Mouse (Mus musculus) heart, embryonic 11.5 days (tissue): ENCODE data around the gene Tmem115. TPM values are rescaled to one million over a fixed set of nuclear protein-coding genes. Genes with fewer than 3 reads are reported as not detected.

ENCODE experiments used
- ATAC-seq: fragments of 200-750 bp; cut with Nextera tagmentation; replicated peaks from 2 replicates; pipeline ENCODE4 v1.8.0; 2017; ENCODE audit warnings: moderate library complexity; ENCODE audit not compliant: insufficient number of reproducible peaks, low FRiP score, low TSS enrichment
- H3K27ac ChIP-seq: fragments of 300-500 bp; sonication (generic); 2 replicates; pipeline ENCODE4 v1.5.1; 2014; ENCODE audit warnings: mild to moderate bottlenecking, low read depth, low read length
- H3K27me3 ChIP-seq: fragments of 300-500 bp; sonication (generic); 2 replicates; pipeline ENCODE4 v1.6.1; 2014; ENCODE audit warnings: mild to moderate bottlenecking, low read length, mixed read lengths; ENCODE audit not compliant: control insufficient read depth, insufficient read depth
- H3K36me3 ChIP-seq: fragments of 300-500 bp; sonication (generic); 2 replicates; pipeline ENCODE4 v1.6.1; 2014; ENCODE audit warnings: mild to moderate bottlenecking, low read length, moderate library complexity, mixed read lengths; ENCODE audit not compliant: control insufficient read depth, insufficient read depth
- H3K4me1 ChIP-seq: fragments of 300-500 bp; sonication (generic); 2 replicates; pipeline ENCODE4 v1.6.1; 2014; ENCODE audit warnings: low read length; ENCODE audit not compliant: control insufficient read depth, insufficient read depth
- H3K4me2 ChIP-seq: fragments of 300-500 bp; sonication (generic); 2 replicates; pipeline ENCODE4 v1.6.1; 2014; ENCODE audit warnings: mild to moderate bottlenecking, moderate library complexity
- H3K4me3 ChIP-seq: fragments of 300-500 bp; sonication (generic); 2 replicates; pipeline ENCODE4 v1.5.1; 2014; ENCODE audit warnings: low read depth, low read length
- H3K9ac ChIP-seq: fragments of 300-500 bp; sonication (generic); 2 replicates; pipeline ENCODE4 v1.6.1; 2014; ENCODE audit warnings: mild to moderate bottlenecking, low read depth, low read length, moderate library complexity
- H3K9me3 ChIP-seq: fragments of 300-500 bp; sonication (generic); replicated peaks from 2 replicates; pipeline ENCODE4 v1.6.1; 2016; ENCODE audit warnings: low read length; ENCODE audit not compliant: control insufficient read depth
- WGBS: fragments of 180-500 bp; shearing (Covaris S2); extraction: QIAGEN DNeasy Blood & Tissue Kit; methylation state at CpG from one replicate; pipeline ENCODE4 v1.1.7; 2014; ENCODE audit not compliant: insufficient replicate concordance; 5-methylcytosine and 5-hydroxymethylcytosine counted together
- polyA plus RNA-seq: library from polyadenylated mRNA; unstranded; fragments of >200 nt; fragmentation: Nextera tagmentation; extraction: Ambion mirVana; gene quantifications from 2 replicates; pipeline ENCODE4 v1.2.1, GENCODE M21; 2014

Gene Tmem115
- polyA plus RNA-seq, 1 experiment from 2014 or later = 37.0 TPM

- peaks cover 12% of the 10 kb centered on the region for H3K4me1 ChIP-seq
- H3K4me2 ChIP-seq = no peak overlapping the region
- no peaks in the 10 kb centered on the region; the same call in 1 of the 2 replicates for H3K36me3 ChIP-seq
- no peak overlapping the region for H3K9ac ChIP-seq
- no peak for ATAC-seq
- H3K4me3 ChIP-seq = no peak overlapping the region
- H3K27ac ChIP-seq = no peak overlapping the region
- H3K27me3 ChIP-seq = no peaks in the 10 kb centered on the region
- H3K9me3 ChIP-seq = no peaks in the 10 kb centered on the region
- WGBS = 85% methylated on average over 14 of the region's 14 CpGs
Observed at GRCm38 (mm10) chr9:107583174-107583573, 49.4 kb downstream of the Tmem115 start.

GRCm38 (mm10) chr9:107586504-107586903, 52.8 kb downstream of the Tmem115 start:
- peaks cover 27% of the 10 kb centered on the region for H3K4me1 ChIP-seq
- no peak for ATAC-seq
- no peaks in the 10 kb centered on the region for H3K27me3 ChIP-seq
- H3K36me3 ChIP-seq = peaks cover 13% of the 10 kb centered on the region
- WGBS = 83% methylated on average over 5 of the region's 5 CpGs
- no peaks in the 10 kb centered on the region for H3K9me3 ChIP-seq
- peak overlapping the region; percentile 41 for H3K27ac ChIP-seq
- peak overlapping the region; percentile 91 for H3K4me2 ChIP-seq
- peak overlapping the region; percentile 5; the same call in 1 of the 2 replicates for H3K4me3 ChIP-seq
- H3K9ac ChIP-seq = no peak overlapping the region

GRCm38 (mm10) chr9:107586974-107587832, 53.5 kb downstream of the Tmem115 start, which contains the start of gene Ifrd2:
Gene Ifrd2, plus strand, starts transcription at chr9:107587642.
- ATAC-seq = peak; percentile 96

GRCm38 (mm10) chr9:107587833-107588639, 54.3 kb downstream of the Tmem115 start:
- peak overlapping the region; percentile 80 for H3K27ac ChIP-seq
- H3K4me1 ChIP-seq = peaks cover 26% of the 10 kb centered on the region
- no peaks in the 10 kb centered on the region for H3K9me3 ChIP-seq
- peak; percentile 7 for ATAC-seq
- peaks cover 27% of the 10 kb centered on the region for H3K36me3 ChIP-seq
- H3K4me2 ChIP-seq = peak overlapping the region; percentile 91
- peak overlapping the region; percentile 85 for H3K9ac ChIP-seq
- WGBS = 2% methylated on average over 33 of the region's 33 CpGs
- peak overlapping the region; percentile 74 for H3K4me3 ChIP-seq
- no peaks in the 10 kb centered on the region for H3K27me3 ChIP-seq

More at GRCm38 (mm10) chr9:107586974-107587832, 53.5 kb downstream of the Tmem115 start, which contains the start of gene Ifrd2:
- WGBS = 13% methylated on average over 46 of the region's 46 CpGs
- peaks cover 22% of the 10 kb centered on the region for H3K4me1 ChIP-seq
- H3K9ac ChIP-seq = peak within 1 kb of the TSS; percentile 85
- peak within 1 kb of the TSS; percentile 80 for H3K27ac ChIP-seq
- no peaks in the 10 kb centered on the region for H3K9me3 ChIP-seq
- peaks cover 20% of the 10 kb centered on the region for H3K36me3 ChIP-seq
- peak within 1 kb of the TSS; percentile 74 for H3K4me3 ChIP-seq
- H3K27me3 ChIP-seq = no peaks in the 10 kb centered on the region
- peak within 1 kb of the TSS; percentile 91 for H3K4me2 ChIP-seq

Other genes starting within 250 kb of the Tmem115 start
- 5.8 and 9.0 TPM in 2 replicates for gene Mapkapk3, start 244.1 kb upstream of the Tmem115 start, polyA plus RNA-seq
- 7.7 and 8.8 TPM in 2 replicates for gene Cish, start 237.9 kb upstream of the Tmem115 start, polyA plus RNA-seq
- 10.6 and 12.1 TPM in 2 replicates for gene Hemk1, start 195.6 kb upstream of the Tmem115 start, polyA plus RNA-seq
- gene 6430571L13Rik, start 193.3 kb upstream of the Tmem115 start, polyA plus RNA-seq = 0.66 and 0.92 TPM in 2 replicates
- 5.9 and 7.1 TPM in 2 replicates for gene Cacna2d2, start 134.3 kb upstream of the Tmem115 start, polyA plus RNA-seq
- gene Cyb561d2, start 8.2 kb downstream of the Tmem115 start, polyA plus RNA-seq = 16.6 and 21.9 TPM in 2 replicates
- 26.8 TPM in 2 replicates for gene Nprl2, start 8.3 kb downstream of the Tmem115 start, polyA plus RNA-seq
- gene Zmynd10, start 13.4 kb downstream of the Tmem115 start, polyA plus RNA-seq = not detected in 2 replicates
- 38.9 and 45.7 TPM in 2 replicates for gene Rassf1, start 17.6 kb downstream of the Tmem115 start, polyA plus RNA-seq
- gene Tusc2, start 29.3 kb downstream of the Tmem115 start, polyA plus RNA-seq = 60.4 and 63.3 TPM in 2 replicates
- gene Hyal2, start 34.0 kb downstream of the Tmem115 start, polyA plus RNA-seq = 105 and 117 TPM in 2 replicates
- 3.4 and 3.5 TPM in 2 replicates for gene Hyal1, start 43.0 kb downstream of the Tmem115 start, polyA plus RNA-seq
- 12.2 and 15.2 TPM in 2 replicates for gene Naa80, start 44.9 kb downstream of the Tmem115 start, polyA plus RNA-seq
- 0.14 and 0.33 TPM in 2 replicates for gene Hyal3, start 46.9 kb downstream of the Tmem115 start, polyA plus RNA-seq
- gene Ifrd2, start 53.7 kb downstream of the Tmem115 start, polyA plus RNA-seq = 57.5 and 59.1 TPM in 2 replicates
- 5.1 and 5.3 TPM in 2 replicates for gene Sema3b, start 75.3 kb downstream of the Tmem115 start, polyA plus RNA-seq
- 308 and 316 TPM in 2 replicates for gene Gnai2, start 101.4 kb downstream of the Tmem115 start, polyA plus RNA-seq
- 2.8 and 3.3 TPM in 2 replicates for gene Slc38a3, start 135.6 kb downstream of the Tmem115 start, polyA plus RNA-seq
- 0.42 and 1.2 TPM in 2 replicates for gene Gnat1, start 145.8 kb downstream of the Tmem115 start, polyA plus RNA-seq
- 4.6 and 5.8 TPM in 2 replicates for gene Sema3f, start 176.5 kb downstream of the Tmem115 start, polyA plus RNA-seq
- 113 and 135 TPM in 2 replicates for gene Rbm5, start 237.1 kb downstream of the Tmem115 start, polyA plus RNA-seq